Mouse (Mus musculus) hindbrain, embryonic 13.5 days (tissue): Measurements from ENCODE around the gene Dip2b. TPM values are rescaled to one million over a fixed set of nuclear protein-coding genes. Genes with fewer than 3 reads are reported as not detected.

Experiments
- ATAC-seq: fragments of 200-750 bp; cut with Nextera tagmentation; 2 replicates; pipeline ENCODE4 v1.8.0; 2017; ENCODE audit warnings: moderate TSS enrichment; ENCODE audit not compliant: low FRiP score
- H3K27ac ChIP-seq: fragments of 300-500 bp; sonication (generic); 2 replicates; pipeline ENCODE4 v1.5.1; 2015; ENCODE audit warnings: inconsistent platforms, mild to moderate bottlenecking, moderate library complexity
- H3K27me3 ChIP-seq: fragments of 300-500 bp; sonication (generic); 2 replicates; pipeline ENCODE4 v1.6.1; 2015; ENCODE audit warnings: mild to moderate bottlenecking, inconsistent platforms
- H3K36me3 ChIP-seq: fragments of 300-500 bp; sonication (generic); 2 replicates; pipeline ENCODE4 v1.6.1; 2015; ENCODE audit warnings: mild to moderate bottlenecking, inconsistent platforms
- H3K4me1 ChIP-seq: fragments of 300-500 bp; sonication (generic); replicated peaks from 2 replicates; pipeline ENCODE4 v1.6.1; 2015; ENCODE audit warnings: inconsistent platforms
- H3K4me2 ChIP-seq: fragments of 300-500 bp; sonication (generic); 2 replicates; pipeline ENCODE4 v1.6.1; 2015; ENCODE audit warnings: inconsistent platforms, mild to moderate bottlenecking, moderate library complexity
- H3K4me3 ChIP-seq: fragments of 300-500 bp; sonication (generic); 2 replicates; pipeline ENCODE4 v1.5.1; 2015; ENCODE audit warnings: mild to moderate bottlenecking, inconsistent platforms
- H3K9ac ChIP-seq: fragments of 300-500 bp; sonication (generic); 2 replicates; pipeline ENCODE4 v1.6.1; 2015; ENCODE audit warnings: mild to moderate bottlenecking, inconsistent platforms
- H3K9me3 ChIP-seq: fragments of 300-500 bp; sonication (generic); 2 replicates; pipeline ENCODE4 v1.6.1; 2016; ENCODE audit warnings: inconsistent platforms
- WGBS: fragments of 180-500 bp; shearing (Covaris S2); methylation state at CpG from one replicate; pipeline ENCODE4 v1.1.7; 2015; 5-methylcytosine and 5-hydroxymethylcytosine counted together
- polyA plus RNA-seq: library from polyadenylated mRNA; unstranded; fragments of >200 nt; fragmentation: Nextera tagmentation; extraction: Ambion mirVana; gene quantifications from 2 replicates; pipeline ENCODE4 v1.2.1, GENCODE M21; 2015

The Dip2b gene
- polyA plus RNA-seq, 1 experiment from 2014 or later = 19.1 TPM

DNA sequence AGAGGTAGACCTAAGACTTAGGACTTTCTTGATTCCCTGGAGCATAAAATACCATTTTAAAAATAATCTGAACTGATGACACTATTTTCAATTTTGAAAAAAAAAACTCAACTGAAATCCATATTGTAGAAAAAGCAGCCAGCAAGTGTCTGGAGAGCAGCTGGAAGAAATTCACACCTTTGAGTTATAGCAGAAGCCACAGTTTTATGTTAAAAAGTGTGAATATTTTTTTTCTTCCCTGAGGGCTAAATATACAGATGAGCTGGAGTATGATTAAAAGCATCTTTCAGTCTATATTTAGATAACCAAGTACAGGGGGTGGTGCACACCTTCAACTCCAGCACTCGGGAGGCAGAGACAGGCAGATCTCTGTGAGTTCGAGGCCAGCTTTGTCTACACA, 8.6 kb upstream of the Dip2b start:
- Histone ChIP-seq H3K27ac (no peak overlapping the region), H3K9me3 (no peaks in the 10 kb centered on the region), H3K36me3 (no peaks in the 10 kb centered on the region), H3K4me3 (no peak overlapping the region), H3K4me1 (no peaks in the 10 kb centered on the region), H3K4me2 (no peak overlapping the region), H3K9ac (no peak overlapping the region), H3K27me3 (no peaks in the 10 kb centered on the region)
- ATAC-seq = no peak
- WGBS = 89% methylated on average over 2 of the region's 2 CpGs

DNA sequence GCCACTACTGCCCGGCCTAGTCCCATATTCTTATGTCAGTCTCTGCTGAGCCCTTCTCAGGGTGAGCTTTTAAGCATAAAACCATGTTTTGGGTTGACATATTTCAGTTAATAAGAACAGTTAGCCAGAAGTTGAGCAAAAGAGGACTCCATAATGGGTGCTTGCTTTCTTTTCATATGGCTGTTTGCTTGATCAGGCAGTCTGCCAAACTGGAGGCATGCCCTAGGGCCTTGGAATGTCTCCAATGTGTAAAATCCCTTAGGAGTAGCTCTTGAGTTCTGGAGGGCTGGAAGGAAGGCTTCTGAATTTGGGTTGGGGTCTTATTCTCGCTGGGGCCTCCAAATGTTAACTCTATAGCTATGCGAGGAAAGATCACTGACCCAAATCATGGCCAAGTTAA, 5.9 kb upstream of the Dip2b start:
- Histone ChIP-seq H3K4me2 (no peak overlapping the region), H3K9me3 (no peaks in the 10 kb centered on the region), H3K27me3 (no peaks in the 10 kb centered on the region), H3K27ac (no peak overlapping the region), H3K36me3 (no peaks in the 10 kb centered on the region), H3K4me1 (no peaks in the 10 kb centered on the region), H3K9ac (no peak overlapping the region), H3K4me3 (no peak overlapping the region)
- WGBS = 92% methylated on average over 3 of the region's 3 CpGs
- no peak for ATAC-seq

DNA sequence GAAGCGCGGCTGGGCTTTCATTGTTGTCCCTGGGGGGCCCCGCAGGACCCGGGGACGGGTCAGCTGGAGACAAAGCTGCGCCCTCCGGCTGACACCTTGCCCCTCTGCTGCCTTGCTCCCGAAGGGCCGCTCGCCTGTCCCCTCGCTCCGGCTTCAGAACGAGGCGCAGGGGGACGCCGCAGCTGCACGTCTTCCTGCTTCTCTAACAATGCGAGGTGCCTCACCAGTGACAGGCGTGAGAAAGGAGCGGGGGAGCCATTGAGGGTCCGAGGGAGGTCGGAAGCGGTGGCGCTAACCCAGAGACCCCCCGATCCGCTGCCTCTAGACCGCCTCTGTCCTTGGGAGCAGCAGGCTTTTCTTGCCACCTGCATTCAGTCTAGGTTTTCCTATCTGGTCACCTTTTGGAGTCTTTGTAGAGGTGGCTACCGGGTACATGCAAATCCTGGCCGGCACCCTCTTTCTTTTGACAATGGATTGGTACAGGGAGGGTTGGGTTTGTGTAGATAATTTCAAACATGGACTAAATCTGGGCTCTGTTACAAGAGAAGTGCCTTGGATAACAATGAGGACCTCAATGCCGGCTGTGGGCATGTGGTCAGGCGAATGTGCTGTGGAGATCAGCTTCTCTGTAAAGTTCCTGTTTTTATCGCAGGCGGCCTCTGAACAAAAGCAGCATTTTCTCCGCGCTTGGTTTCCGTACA, 687 bp downstream of the Dip2b start:
- Histone ChIP-seq H3K4me1 (peaks cover 30% of the 10 kb centered on the region), H3K4me2 (peak overlapping the region; percentile 67), H3K9me3 (no peaks in the 10 kb centered on the region), H3K36me3 (no peaks in the 10 kb centered on the region), H3K27me3 (no peaks in the 10 kb centered on the region), H3K4me3 (peak overlapping the region; percentile 92), H3K27ac (peak overlapping the region; percentile 100), H3K9ac (peak overlapping the region; percentile 99)
- ATAC-seq = peak; percentile 81
- 0% methylated on average over 34 of the region's 36 CpGs for WGBS

DNA sequence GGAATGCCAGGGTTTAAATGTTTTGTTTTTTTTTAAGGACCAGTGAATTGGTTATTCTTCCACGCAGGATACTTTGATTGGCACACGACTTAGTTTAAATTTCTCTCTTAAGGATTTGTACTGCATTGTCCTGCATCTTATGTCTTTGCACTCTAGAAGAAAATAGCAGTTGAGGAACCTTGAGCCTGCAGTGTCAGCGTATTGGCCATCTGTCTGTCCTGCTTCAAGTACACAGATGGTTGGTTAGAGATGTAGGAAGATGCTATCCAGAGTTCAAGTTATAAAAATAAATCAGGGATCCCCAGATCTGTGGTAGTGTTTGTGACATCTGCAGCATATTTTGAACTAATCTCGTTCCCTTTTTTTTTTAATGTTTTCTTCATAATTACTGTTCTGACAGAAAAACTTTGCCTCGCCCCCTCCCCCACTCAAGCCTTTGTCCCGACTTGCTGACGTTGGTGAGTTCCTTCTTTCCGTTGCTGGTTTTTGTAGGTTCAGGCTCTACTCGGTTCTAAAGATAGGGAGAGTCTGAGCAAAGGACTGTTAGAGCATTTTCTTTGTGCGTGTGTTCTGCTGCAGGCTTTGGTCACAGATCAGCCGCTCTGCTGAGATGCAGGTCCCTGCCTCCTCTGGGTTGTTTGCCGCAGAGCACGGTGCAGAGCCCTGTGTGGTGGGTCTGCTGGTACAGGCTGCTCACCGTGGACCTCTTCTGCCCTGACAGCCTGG, 2.2 kb downstream of the Dip2b start:
- ATAC-seq = no peak
- 20% methylated on average over 14 of the region's 14 CpGs for WGBS
- peak overlapping the region; percentile 66 for H3K27ac ChIP-seq

DNA sequence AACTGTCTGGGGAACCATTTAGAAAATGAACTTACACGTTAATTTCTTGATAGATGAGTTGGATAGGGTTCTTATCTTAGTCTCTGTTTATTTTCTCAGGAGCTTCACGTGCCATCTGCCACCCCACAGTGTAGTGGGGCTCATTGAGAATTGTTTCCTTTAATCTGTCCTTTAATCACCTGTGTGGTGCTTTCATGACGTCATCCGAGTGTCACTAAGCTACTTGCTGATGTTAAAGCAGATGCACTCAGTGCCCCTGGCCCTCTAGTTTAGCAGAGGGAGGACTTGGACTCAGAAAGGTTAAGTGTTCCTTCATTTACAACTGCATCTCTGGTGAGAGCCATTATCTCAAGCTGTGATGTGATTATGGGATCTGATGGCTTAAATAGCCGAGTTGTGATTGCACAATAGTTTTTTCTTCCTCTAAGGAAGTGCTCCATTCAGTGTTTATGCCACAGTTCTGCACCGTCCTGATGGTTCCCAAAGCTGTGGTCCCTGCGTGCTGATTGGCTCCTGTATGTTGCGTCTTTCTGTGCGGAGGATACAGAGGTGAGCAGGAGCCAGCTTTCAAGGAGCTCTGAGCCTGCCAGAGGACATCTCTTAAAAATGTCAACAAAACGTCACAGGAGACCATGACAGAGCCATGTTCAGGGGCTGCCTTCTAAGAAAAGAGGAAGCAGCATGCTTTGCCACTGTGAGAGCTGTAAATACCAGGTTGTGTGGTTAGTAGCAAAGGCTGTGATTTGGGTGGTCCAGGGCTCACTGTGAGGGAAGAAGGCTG, 3.0 kb downstream of the Dip2b start:
- H3K27me3 ChIP-seq = no peaks in the 10 kb centered on the region
- ATAC-seq = no peak
- peak overlapping the region; percentile 92 for H3K4me3 ChIP-seq
- H3K4me1 ChIP-seq = peaks cover 46% of the 10 kb centered on the region
- peak overlapping the region; percentile 67 for H3K4me2 ChIP-seq
- WGBS = 39% methylated on average over 10 of the region's 10 CpGs
- no peaks in the 10 kb centered on the region for H3K36me3 ChIP-seq
- H3K9me3 ChIP-seq = no peaks in the 10 kb centered on the region
- H3K27ac ChIP-seq = peak overlapping the region; percentile 66
- H3K9ac ChIP-seq = peak overlapping the region; percentile 99

More for the DNA sequence above, 2.2 kb downstream of the Dip2b start:
- H3K27me3 ChIP-seq = no peaks in the 10 kb centered on the region
- H3K36me3 ChIP-seq = no peaks in the 10 kb centered on the region
- peak overlapping the region; percentile 92 for H3K4me3 ChIP-seq
- H3K4me1 ChIP-seq = peaks cover 39% of the 10 kb centered on the region
- peak overlapping the region; percentile 99 for H3K9ac ChIP-seq
- peak overlapping the region; percentile 67 for H3K4me2 ChIP-seq
- no peaks in the 10 kb centered on the region for H3K9me3 ChIP-seq

DNA sequence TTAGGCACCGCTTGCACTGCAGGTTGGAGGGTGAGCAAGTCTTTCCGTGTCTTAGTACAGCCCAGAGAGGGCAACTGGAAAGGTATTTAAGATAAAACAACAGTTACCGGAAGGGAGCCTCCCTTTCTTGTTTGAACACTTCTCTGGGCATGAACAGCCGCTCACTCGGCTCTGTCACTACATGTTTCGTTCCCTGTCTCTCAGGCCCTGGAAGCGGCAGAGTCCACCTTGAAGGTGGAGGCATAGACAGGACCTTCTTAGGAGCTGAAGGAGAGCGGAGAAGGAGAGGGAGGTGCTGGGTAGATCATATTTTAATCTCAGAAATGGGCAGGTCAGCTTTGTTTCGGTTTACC, 3.6 kb downstream of the Dip2b start:
- 0 out of 2 replicates have a peak overlapping the region, but pooled peaks have one; percentile 92 for H3K4me3 ChIP-seq
- peaks cover 51% of the 10 kb centered on the region for H3K4me1 ChIP-seq
- H3K9ac ChIP-seq = peak overlapping the region; percentile 53; the same call in 1 of the 2 replicates
- 79% methylated on average over 9 of the region's 9 CpGs for WGBS
- no peaks in the 10 kb centered on the region for H3K9me3 ChIP-seq
- peak overlapping the region; percentile 67 for H3K4me2 ChIP-seq
- peaks cover 4% of the 10 kb centered on the region; the same call in 1 of the 2 replicates for H3K36me3 ChIP-seq
- H3K27me3 ChIP-seq = no peaks in the 10 kb centered on the region
- ATAC-seq = no peak
- peak overlapping the region; percentile 66; the same call in 1 of the 2 replicates for H3K27ac ChIP-seq

DNA sequence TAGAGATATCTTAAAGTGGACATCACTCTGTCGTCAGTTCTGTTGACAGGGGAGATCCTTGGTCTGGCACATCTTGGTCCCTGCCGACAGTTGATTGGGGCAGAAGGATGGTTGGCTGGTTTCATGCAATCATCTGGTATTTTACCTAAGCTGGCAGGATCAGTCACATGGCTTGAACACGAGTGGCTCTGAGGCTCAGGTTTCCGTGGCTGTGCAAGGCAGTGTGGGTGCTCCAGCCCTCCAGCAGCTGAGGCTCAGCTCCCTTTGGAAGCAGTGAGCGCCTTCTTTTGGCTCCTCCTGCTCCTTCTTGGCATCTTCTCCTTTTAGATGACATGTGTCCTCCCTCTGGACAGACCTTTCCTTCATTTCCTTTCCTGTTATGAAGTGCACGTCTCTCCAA, 7.1 kb downstream of the Dip2b start:
- H3K4me1 ChIP-seq = peaks cover 42% of the 10 kb centered on the region
- WGBS = 71% methylated on average over 6 of the region's 6 CpGs
- H3K4me3 ChIP-seq = no peak overlapping the region
- H3K36me3 ChIP-seq = peaks cover 18% of the 10 kb centered on the region
- ATAC-seq = no peak
- H3K4me2 ChIP-seq = no peak overlapping the region
- no peak overlapping the region for H3K9ac ChIP-seq
- H3K27ac ChIP-seq = 0 out of 2 replicates have a peak overlapping the region, but pooled peaks have one; percentile 6
- no peaks in the 10 kb centered on the region for H3K27me3 ChIP-seq
- H3K9me3 ChIP-seq = no peaks in the 10 kb centered on the region

DNA sequence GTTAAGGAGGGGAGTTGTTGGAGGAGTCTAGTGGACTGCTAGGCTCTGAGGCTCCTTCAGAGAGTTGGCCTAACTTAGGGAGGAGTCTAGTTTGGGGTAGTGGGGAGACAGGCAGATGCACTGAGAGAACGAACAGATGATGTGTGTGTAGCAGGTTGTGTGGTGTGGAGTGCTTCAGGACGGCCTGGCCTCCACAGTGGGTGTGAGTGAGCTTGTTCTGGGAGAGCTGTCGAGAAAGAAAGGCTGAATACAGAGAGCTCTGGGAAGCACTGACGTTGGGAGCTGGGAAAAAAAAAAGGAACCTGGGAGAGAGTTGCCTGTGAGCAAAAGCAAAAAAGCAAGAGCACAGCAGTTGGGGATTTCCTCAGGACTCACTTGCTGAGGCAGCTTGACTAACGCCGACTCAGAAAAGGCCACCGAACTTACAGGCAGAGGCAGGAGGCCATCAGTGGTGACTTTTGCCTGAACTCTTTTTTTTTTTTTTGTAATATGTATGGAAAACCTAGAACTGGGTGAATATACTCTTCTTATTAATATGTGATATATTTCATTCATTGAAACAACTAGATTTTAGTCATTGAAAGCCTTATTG, 11.1 kb downstream of the Dip2b start:
- no peak overlapping the region for H3K4me2 ChIP-seq
- WGBS = 79% methylated on average over 7 of the region's 7 CpGs
- no peaks in the 10 kb centered on the region for H3K9me3 ChIP-seq
- H3K4me3 ChIP-seq = no peak overlapping the region
- no peak overlapping the region for H3K27ac ChIP-seq
- H3K9ac ChIP-seq = no peak overlapping the region
- H3K36me3 ChIP-seq = peaks cover 18% of the 10 kb centered on the region
- H3K4me1 ChIP-seq = peaks cover 43% of the 10 kb centered on the region
- no peaks in the 10 kb centered on the region for H3K27me3 ChIP-seq
- no peak for ATAC-seq

DNA sequence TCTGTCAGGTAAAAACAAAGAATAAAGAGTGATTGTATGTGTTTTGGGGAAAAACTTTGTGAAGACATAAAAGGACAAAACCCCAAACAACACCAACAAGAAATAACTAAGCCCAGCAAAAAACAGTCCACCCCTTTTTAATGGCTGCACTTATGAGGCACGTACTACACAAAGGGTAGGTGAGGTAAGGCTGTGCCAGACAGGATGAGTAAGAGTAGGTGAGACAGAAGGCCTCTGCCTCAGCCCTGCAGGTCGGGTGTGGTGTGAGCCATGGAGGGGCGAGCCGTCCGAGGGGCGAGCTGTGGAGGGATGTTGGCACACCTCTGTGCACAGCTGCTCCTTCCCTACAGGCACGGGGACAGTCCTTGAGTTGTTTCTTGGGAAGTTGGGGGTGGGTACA, 12.5 kb downstream of the Dip2b start:
- peaks cover 18% of the 10 kb centered on the region for H3K36me3 ChIP-seq
- no peak overlapping the region for H3K27ac ChIP-seq
- no peaks in the 10 kb centered on the region for H3K9me3 ChIP-seq
- ATAC-seq = no peak
- peak overlapping the region; percentile 31; the same call in 1 of the 2 replicates for H3K9ac ChIP-seq
- WGBS = 88% methylated on average over 7 of the region's 7 CpGs
- no peak overlapping the region for H3K4me2 ChIP-seq
- H3K4me3 ChIP-seq = no peak overlapping the region
- H3K4me1 ChIP-seq = peaks cover 32% of the 10 kb centered on the region
- H3K27me3 ChIP-seq = no peaks in the 10 kb centered on the region

DNA sequence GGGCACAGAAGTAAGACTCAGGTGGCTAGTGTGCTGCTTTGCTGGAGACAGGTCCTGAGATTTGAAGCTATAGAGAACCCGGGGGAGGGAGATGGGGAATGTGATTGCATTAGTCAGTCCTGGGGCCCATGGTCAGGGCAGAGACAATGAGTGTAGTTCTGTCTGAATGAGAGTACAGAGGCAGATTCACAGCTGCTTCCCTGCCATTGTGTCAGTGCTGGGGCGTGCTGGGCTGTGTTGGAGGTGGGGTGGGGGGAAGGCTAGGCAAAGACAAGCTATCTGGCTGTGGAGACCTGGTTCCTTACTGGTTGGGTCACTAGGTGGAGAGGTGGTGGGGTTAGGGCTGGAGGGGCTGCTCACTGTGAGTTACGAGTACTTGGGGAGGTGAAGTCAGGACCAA, 14.3 kb downstream of the Dip2b start:
- Histone ChIP-seq H3K9ac (peak overlapping the region; percentile 49; the same call in 1 of the 2 replicates), H3K27ac (peak overlapping the region; percentile 80), H3K4me3 (no peak overlapping the region), H3K4me2 (peak overlapping the region; percentile 21; the same call in 1 of the 2 replicates), H3K36me3 (peaks cover 14% of the 10 kb centered on the region), H3K9me3 (no peaks in the 10 kb centered on the region), H3K27me3 (no peaks in the 10 kb centered on the region), H3K4me1 (peaks cover 22% of the 10 kb centered on the region)
- 21% methylated on average over 3 of the region's 3 CpGs for WGBS
- ATAC-seq = no peak

DNA sequence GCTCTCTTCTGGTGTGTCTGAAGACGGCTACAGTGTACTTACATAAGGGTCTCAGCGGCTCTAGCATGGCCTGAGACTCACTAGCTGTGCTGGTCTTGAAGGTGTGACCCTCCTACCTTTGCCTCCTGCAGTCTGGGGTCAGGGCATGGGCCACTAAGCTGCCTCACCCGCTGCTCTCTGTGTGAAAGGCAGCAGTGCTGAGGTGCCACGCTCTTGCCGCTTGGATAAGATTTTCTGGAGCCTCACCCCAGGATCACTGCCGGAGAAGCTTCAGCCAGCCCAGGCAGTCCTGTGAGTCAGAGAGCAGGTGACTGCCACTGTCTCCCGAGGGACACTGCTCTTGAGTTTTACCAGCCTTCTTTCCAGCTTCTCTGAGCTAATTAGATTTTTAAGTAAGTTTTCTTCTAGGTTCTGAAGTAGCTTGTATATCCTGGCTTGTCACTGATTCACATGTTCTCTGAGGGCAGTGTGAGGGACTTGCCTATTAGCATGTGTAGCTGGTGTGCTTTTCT, 18.0 kb downstream of the Dip2b start:
- no peak for ATAC-seq
- WGBS = 89% methylated on average over 7 of the region's 7 CpGs
- H3K4me1 ChIP-seq = peaks cover 52% of the 10 kb centered on the region

DNA sequence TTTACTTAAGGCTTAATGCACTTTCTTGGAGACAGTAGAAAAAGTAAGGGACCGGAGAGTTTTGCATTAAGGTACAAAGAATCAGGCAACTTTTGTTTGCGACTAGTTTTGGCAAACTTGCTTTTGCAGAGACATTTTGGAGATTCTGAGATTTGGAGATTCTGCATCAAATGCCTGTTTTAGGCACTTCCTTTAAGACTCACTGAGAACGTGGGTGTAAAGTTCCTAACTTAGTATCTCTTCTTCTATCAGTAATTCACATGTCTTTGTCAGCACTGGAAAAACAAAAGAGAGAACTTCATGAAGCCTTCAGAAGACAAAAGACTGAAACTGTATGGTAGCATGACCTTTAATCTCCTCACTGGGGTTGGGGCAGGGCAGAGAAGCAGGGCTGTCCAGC, 19.2 kb downstream of the Dip2b start:
- H3K4me2 ChIP-seq = no peak overlapping the region
- no peak overlapping the region for H3K9ac ChIP-seq
- peaks cover 48% of the 10 kb centered on the region for H3K4me1 ChIP-seq
- no peaks in the 10 kb centered on the region for H3K27me3 ChIP-seq
- no peaks in the 10 kb centered on the region for H3K36me3 ChIP-seq
- WGBS = 81% methylated on average over 3 of the region's 3 CpGs
- no peak overlapping the region for H3K27ac ChIP-seq
- no peaks in the 10 kb centered on the region for H3K9me3 ChIP-seq
- no peak for ATAC-seq
- H3K4me3 ChIP-seq = no peak overlapping the region

More for the DNA sequence above, 18.0 kb downstream of the Dip2b start:
- no peak overlapping the region for H3K27ac ChIP-seq
- no peak overlapping the region for H3K4me3 ChIP-seq
- no peaks in the 10 kb centered on the region for H3K27me3 ChIP-seq
- no peak overlapping the region for H3K4me2 ChIP-seq
- H3K9me3 ChIP-seq = no peaks in the 10 kb centered on the region
- no peaks in the 10 kb centered on the region for H3K36me3 ChIP-seq
- H3K9ac ChIP-seq = no peak overlapping the region
